Mouse (Mus musculus): ENCODE measurements around the gene Lhx6.

DNA sequence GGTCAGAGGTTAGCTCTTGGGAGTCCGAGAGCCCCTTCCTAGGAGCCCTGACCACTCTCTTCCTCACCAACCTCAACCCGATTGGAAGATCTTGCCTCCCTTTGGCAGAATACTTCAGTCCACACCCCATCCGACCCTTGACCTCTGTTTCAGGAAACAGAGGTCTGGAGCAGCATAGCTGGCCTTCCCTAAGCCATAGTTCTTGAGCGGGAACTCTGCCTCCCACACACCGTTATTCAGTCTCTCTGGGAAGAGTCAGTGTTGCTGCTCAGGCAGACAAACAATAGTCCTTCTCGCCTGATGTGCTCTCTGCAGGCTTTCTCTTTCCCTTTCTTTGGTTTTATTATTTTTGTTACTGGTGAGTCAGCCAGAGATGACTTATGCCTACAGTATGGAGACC is 5.5 kb downstream of the Lhx6 start:
- TF ChIP-seq CTCF (conservative IDR thresholded peaks at IDR 0.05; ENCODE audit: low read length) (no peak), NANOG (IDR thresholded peaks at IDR 0.05; ENCODE audit: borderline replicate concordance, low read length) (no peak)

All from E14TG2a.4 (cell line).